Mouse (Mus musculus): ENCODE measurements at regions not wholly inside any gene's neighbourhood (a gene's known extent, or its start where the extent isn't known, plus 50 kb on each side); places are given as distances from the start of the nearest gene placed in this dataset.
A peak's percentile ranks its signal among the peaks of the same experiment; 100 is the strongest.

DNA sequence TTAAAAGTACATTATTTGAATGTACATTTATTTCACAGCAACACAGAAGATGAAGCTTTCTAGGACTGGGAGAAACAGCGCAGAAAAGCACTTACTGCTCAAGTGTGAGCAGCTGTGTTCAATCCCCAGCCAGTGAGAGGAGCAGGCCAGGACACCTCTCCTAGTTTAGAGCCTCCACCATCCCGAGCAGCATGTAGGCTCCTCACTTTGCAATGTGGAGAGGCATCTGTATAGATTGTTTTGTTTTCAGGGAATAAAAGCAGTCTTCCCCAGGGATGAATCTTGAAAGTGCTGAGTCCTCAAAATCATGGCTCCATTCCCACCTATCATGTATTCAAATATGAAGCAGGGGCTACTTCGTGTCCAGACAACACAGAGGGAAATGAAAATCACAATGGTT lies 293.1 kb downstream of the Cdh26 start:
- no peak for DNase-seq

DNA sequence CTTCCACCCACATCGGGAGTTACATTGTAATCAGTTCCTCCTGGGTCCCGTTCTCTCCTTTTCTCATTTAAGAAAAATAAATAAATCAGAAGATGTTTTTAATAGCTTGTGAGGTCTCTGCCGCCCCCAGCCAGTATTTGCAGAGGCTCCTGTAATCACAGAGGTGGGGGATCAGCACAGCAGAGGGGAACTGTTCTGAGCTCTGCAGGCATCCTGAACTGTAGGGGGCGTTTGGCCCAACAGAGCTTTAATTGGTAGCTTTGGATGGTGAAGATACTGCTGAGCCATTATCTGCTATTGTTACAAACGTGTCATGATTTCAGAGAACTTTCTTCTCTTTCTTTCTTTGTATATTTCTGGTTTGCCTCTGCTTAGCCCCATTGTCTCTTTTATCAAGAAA lies 293.9 kb downstream of the Cdh26 start:
- DNase-seq, result no peak

DNA sequence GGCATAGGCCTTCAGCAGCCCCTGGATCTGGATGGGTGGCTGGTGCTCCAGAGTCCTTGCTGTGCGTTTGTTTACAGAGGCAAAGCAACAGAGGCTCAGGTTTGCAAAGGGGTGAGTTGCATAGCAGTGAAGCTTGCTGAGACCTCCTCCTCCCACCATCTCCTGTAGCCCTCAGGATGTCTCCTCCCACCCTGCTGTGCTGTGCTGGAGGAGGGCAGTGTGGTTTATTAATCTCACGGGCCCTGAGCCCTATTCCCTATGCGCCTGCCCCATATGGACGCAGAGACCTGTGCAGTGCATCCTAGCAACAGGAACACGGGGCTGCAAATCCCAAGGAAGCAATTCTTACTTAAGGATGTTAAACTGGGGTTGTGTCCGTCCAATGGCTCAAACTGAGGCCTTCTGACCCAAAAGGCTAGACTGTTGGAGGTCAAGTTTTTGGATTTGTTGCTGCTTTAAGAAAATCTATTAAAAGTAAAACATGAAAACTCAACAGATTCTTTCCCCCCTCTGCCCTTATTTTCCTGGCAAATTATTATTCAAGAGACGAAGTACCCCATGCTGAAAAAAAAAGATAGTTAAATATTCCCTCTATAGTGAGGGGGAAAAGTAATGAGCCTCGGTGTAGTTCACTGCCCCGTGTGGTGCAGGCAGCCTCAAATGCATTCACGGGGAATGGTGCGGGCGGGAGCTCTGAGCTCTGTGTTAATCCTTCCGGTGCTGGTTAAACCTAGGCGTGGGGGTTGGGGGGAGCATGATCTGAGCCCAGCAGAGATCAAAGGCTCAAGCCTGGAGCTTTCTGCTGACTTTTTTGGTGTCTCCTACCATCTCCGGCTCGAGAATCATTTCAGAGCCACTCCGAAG lies 297.8 kb downstream of the Cdh26 start:
- peak; percentile 9 for DNase-seq

DNA sequence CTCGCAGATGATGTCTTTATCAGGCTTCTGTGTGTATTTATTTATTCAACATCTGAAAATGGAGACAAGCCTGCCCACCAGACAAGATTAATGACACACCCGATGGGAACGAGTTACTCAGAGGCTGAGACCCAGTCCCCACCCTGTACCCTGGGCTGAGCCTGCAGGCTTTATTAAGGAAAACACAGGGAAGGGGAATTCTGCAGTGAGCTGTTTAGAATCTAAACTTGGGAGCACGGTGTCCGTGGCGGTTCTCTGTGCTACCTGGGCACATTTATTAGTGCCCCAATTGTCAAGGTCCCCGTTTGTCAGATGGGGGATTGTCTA lies 298.4 kb downstream of the Cdh26 start:
- DNase-seq, result no peak

DNA sequence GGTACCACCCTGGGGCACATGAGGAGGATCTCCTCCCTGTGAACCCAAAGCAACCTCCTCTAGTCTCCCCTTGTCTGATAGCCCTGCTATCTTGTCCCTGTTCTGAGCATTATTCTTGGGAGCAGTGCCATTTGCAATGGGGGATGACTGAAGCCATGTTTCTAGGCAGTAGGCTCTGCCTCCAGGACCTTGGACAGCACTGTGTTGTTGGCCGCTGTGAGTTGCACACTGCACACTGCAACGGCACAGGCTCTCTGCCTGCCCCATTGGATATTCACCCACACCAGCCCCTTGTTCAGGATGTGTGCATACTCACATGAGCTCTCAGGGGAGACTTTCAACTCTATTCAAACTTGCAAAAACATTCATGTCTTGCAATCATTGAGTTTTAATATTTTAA lies 304.8 kb downstream of the Cdh26 start:
- no peak for DNase-seq

DNA sequence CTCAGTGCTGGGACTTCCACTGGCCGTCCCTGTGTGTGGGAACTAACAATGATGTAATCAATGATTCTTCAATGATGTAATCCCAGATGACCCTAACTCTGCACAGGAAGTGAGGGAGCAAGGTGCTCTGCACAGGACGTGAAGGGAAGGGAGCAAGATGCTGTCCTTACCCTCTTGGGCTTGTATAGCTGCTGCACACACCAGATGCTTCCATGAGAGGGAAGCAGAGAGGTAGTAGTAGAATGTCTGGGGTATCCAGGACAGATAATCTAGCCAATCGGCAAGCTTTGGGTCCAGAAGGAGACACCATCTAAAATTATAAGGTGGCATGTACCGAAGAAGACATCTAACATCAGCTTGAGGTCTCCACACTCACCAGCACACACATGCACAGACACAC lies 314.3 kb downstream of the Cdh26 start:
- no peak for DNase-seq

DNA sequence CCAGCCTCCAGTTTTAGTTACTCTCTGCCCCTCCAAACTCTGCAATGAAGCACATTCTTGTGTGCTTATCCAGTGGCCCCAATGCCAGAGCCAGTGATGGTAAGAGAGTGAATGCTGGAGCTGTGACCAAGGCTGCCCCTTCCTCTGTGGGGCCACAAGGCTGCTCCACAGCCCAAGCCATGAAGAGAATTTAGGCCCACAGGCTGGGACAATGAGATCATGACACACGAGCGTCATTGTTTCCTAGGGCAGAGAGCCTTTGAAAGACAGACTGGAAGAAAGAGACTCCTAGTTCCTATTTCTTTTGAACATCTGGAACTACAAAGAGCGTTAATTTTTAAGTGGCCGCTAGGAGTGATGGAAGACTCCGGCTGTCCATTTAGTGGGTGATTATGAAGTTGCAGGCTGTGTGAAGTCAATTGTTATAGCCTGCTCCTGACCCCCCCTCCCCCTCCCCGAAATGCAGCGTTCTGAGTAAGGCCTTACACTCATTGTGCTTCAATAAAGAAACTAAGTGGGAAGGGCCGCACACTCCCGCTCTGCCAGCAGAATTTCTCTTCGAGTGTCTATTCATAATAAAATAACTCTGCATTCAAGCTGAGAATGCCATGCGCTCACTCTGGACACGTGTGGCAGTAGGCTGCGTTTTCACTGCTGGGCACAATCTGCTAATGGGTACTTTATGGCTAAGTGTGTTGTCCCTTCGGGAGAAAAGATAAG lies 315.1 kb downstream of the Cdh26 start:
- no peak for DNase-seq

DNA sequence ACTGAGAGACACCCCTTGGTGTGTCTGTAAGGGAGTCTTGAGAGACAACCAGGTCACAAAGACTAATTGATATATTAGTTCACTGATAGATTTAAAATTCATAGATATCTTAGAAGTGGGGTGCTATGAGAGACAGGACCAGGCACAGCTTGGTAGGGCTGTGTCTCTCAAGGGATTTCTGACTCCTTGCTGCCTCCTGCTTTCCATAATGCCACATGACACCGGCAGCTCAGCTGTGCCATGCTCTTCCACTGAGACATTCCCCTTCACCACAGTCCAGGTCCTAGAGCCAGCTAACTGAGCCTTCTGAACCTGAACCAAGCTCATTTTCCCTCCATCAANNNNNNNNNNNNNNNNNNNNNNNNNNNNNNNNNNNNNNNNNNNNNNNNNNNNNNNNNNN lies 320.9 kb downstream of the Cdh26 start:
- no peak for DNase-seq

DNA sequence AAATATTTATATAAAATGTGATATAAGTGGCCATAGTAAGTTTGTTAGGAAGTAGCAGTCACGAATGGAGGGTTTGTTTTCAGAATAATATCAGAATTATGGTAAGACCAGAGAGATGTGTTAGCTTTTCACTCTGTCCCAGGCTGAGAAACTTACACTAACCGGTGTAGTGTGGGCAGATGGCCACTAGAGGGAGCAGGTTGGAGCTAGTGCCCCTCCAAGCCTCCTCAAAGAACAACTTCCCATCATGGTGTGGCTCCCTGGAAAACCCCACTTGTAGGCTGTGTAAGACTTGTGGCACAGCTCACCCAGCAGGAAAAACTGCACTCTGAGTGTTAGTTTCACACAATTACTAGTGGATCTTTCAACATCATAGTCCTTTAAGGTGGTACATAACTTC lies 328.0 kb downstream of the Cdh26 start:
- peak; percentile 45 for DNase-seq

DNA sequence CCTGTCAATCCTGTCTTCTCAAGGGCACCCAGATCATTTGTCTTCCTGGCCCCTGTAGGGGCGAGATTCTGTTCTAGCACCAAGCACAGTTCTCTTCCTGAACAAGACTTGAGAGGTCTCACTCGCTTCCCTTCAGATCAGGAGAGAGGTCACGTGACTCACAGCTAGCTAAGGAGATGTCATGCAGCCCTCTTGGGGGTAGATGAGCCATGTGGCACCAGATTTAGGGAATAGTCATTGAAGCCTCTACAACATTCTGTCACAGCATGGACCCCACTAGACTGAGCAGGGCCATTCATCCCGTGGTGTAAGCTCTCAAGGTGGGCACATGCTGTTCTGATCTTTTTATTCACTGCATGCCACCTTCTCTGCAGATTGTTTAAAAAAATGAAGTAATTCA lies 338.2 kb downstream of the Cdh26 start:
- no peak for DNase-seq

DNA sequence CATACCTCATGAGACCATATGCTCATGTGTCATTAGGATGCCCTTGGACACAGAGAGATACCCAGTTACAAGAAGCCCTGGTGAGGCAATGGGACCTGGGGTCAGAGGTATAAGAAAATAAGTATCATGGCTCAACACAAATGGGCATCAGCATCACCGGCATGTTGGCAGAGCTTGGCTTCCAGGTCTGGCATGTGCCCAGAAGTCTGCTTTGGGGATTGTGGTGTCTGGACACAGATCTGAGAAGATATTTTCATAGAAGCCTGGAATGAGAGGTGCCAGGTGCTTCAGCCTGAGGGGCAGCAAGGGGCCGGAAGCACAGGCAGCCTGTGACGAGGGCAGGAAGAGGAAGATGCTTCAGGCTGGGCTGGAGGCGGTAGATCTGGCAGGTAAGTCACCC lies 338.7 kb downstream of the Cdh26 start:
- no peak for DNase-seq

DNA sequence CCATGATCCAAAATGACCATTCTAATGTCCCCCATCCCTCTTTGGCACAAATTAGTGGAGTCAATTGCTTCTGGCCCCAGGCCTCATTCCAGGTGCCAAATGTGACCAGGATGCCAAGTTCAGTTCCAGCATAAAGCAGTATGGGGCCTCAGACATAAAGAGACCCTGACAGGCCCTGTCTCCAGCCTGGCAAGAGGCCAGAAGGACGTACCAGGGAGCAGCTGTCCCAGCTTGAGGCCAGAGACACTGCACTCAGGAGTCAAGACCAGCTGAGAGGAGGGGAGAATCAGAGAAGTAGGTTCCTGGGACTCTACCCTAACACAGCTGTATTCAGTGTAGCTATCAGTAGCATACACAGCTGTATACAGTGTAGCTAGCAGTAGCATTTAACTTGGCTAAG lies 341.1 kb downstream of the Cdh26 start:
- no peak for DNase-seq

DNA sequence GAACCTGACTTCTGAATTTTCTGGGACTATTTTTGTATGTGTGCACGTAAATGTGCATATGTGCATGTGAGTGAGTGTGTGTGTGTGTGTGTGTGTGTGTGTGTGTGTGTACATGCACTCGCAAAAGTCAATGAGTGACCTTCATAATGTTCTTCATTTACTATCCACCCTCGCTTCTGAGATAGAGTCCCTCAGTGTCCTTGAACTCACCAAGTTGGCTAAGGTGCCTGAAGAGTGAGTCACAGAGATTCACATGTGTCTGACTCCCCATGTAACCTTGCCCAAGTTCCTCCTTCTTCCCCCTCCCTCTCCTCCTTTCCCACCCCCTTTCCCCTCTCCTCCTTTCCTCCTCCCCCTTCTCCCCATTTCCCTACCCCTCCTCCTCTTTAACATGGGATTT lies 341.6 kb downstream of the Cdh26 start:
- DNase-seq, result no peak

DNA sequence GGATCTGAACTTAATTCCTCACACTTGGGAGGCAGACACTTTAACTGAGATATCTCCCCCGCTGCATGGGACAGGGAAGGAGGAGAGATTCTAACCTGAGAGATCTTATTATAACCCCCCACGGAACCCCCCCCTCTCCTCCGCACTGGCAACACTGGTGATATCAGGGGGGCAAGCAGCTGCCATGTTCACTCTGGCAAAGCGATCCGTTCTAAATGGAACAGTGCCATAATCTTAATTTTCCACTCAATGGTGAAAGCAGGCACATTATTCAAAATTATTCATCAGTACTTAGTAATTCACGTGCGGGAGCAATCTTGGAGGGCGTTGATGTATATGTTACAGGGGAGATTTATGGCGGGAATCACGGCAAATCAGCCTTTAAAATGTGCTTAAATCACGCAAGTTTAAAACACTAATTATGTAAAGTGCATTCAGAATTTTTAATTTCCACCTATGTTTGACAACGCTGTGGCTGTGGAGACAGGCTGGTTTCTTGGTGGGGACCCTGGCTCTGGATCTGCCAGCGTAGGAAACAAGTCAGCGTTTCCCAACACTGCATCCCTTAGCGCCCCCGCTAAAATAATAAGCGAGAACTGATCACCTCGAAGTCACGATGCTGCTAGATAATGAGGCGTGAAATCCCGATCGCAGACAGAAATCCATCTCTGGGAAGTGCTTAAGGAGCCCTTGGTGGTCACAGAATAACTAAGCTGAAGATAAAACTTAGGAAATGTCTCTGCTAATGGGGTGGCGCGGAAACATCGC lies 354.7 kb downstream of the Cdh26 start:
- DNase-seq, result no peak

DNA sequence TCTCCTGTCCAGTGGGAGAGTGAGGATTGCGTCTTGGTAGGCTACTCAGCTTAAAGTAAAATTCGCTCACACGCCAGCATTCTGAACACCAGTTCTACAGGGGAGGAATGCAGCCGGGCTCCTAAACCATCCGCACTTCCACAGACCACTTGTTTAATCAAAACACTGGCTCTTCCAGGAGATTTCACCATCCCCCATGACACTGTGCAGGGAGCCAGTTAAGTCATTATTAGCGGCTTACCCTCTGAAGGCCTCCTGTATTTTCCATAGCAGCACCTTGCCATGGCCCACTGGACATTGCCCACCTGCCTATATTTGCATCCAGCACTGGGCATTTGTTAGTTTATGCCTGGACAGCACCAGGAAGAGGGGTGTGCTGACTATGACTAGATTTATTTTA lies 355.5 kb downstream of the Cdh26 start:
- no peak for DNase-seq

DNA sequence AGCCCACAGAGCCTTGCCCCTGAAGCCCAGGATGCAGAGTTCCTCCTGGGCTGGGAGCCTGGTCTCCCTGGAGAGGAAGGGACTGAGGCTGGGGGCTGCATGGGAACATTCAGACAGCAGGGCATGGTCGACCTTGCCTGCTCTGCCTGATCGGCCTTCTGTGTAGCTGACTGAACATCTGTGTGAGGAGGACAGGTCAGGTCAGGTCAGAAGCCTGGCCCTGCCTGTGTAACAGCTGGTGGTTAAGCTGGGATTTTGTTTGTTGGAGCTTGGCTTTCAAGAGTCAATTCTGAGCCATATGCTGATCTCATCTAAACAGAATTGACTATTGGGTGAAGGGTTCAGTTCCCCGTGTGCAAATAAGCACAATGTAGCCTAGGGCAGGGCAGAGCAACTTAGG lies 365.5 kb downstream of the Cdh26 start:
- DNase-seq, result no peak

DNA sequence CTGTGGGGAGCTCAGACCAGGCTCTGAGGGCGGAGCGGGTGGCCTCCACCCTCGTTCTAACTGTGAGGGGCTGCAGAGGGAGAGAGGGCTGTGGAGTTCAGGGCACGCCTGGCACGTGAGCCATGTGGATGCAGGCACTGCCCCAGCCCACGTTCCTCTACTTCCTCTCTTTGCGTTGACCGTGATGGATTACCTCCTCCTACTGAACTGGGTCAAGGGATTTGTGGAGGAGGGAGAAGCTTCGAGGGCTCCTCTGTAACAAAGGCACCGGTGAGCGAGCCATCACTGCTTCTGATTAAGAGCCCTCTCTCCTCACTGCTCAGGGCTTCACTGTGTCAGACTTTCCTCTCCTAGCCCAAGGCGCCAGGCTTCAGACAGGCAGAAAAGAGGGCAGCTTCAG lies 371.1 kb downstream of the Cdh26 start:
- DNase-seq, result no peak

DNA sequence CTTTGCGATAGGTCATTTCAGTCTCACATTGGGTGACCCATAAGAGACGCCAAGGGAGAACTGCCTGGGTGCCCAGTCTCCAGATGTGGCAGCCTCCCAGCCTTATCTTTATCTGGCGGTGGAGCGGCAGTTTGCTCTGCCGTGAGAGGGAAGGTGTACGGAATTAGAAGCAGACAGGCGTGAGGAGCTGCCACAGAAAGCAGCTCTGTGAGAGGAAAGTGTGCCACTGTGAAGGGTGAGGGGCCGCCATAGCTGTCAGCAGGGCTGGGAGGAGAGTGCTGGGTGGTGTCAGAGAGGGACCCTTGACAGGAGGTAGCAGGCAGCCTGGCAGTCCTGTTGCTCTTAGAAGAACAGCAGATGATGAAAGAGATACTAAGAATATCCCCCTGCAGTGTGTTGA lies 375.0 kb downstream of the Cdh26 start:
- DNase-seq, result no peak

DNA sequence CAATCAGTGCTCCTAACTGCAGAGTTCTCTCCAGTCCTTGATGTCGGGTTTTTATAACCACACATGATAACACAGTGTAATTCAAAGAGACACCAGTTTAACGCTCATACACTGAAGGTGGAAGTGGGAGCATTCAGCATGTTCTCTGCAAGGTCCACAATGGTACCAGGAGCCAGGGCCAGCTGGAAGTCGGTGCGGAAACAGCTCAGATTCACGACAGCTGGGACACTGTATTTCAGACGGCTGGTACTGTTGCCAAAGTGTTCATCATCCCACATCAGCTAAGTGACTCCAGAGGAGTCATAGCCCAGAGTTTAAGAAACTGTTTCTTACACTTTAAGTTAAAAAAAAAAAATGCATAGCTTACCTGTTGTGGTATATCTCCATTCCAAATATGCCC lies 391.2 kb downstream of the Cdh26 start:
- DNase-seq, result no peak

DNA sequence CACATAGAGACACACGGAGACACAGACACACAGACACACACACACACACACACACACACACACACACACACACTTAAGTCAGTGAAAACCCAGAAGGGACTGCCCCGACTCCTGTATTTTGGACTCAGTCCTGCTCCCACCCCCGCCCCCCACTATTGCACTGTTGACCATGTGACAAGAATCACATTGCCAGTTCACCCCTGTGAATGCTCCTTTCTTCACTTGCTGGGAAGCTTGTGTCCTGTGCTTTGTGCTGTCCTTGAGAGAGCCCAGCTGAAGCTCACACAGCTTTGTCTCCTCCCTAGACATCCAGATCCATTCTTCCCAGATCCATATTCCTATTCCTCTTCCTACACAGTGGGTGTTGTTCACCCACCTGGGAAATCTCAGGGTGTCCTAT lies 400.0 kb downstream of the Cdh26 start:
- no peak for DNase-seq

DNA sequence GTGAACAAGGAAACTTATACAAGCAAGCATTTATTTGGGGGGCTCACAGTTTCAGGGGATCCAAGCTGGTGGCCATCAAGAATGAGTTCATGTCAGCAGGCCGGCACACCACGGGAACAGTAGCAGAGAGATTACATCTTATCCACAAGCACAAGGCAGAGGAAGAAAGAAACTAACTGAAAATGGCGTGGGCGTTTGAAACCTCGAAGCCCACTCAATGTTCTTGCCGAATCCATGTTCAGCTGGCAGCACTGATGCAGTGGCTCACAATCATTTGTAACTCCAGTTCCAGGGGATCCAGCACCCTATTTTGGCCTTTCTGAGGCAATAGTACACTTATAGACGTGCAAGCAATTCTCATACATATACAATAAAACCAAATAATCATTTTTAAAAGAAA lies 404.7 kb downstream of the Cdh26 start:
- DNase-seq, result no peak

DNA sequence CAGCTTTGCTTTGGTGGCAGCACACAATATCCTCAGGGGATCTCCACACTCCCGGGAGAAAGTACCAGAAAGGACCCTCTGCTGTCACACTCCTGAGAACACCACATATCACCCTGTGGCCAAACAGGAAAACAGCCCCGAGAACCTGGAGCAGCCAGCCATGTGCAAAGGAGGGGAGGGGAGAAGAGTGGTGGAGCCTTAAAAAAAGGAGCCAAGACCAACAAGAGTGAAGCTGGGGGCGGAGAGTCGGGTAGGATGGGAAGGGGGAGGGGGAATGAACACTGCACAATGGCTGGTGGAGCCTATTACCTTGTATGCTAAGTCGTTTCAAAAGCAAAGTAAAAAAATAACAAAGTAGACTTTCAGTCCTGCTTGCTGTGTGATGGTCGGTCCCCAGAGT lies 408.2 kb downstream of the Cdh26 start:
- DNase-seq, result no peak

DNA sequence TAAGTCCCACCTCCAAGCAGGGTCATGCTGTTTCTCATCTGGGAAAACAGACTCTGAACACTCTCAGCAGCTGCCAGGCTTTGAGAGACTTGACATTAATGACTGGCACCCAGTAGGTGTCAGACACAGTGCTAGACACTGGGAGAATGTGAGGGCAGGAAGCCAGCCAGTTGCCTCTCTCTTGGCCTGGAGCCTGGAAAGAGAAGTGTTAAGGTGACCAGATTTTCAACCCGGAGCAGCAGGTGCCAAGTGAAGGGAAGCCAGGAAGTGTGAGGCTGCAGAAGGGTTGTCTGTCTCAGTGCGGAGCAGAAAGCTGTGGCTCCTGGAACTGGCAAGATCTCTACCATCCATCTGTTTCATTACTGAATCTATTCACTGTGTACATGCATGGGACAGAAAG lies 410.6 kb downstream of the Cdh26 start:
- DNase-seq, result no peak

DNA sequence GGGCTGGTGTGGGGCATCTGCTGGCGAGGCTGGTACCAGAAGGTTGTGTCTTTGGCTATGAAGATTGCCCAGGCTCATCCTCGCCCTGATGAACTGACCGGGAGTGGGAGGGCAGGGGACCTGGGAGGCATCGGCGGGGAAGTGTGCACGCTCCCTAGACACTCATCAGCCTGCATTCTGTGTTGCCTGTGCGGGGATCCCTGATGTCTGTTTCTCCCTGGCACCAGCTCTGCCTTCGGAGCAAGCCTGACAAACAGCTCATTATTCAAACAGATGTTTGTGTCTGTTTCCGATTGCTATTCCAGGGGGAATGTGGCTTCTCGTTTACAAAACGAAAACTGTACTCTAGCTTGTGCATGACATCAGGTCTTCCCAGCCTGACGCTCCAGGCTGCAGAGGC lies 412.3 kb downstream of the Cdh26 start:
- no peak for DNase-seq
